Mouse (Mus musculus): ENCODE data around the gene Brsk2.
A peak's percentile ranks its signal among the peaks of the same experiment; 100 is the strongest.
"Not testable (repeated sequence)": the region's sequence is repeated elsewhere in the genome, so short reads cannot be mapped to it uniquely, and the experiment has no call there.

Gene Brsk2

DNA sequence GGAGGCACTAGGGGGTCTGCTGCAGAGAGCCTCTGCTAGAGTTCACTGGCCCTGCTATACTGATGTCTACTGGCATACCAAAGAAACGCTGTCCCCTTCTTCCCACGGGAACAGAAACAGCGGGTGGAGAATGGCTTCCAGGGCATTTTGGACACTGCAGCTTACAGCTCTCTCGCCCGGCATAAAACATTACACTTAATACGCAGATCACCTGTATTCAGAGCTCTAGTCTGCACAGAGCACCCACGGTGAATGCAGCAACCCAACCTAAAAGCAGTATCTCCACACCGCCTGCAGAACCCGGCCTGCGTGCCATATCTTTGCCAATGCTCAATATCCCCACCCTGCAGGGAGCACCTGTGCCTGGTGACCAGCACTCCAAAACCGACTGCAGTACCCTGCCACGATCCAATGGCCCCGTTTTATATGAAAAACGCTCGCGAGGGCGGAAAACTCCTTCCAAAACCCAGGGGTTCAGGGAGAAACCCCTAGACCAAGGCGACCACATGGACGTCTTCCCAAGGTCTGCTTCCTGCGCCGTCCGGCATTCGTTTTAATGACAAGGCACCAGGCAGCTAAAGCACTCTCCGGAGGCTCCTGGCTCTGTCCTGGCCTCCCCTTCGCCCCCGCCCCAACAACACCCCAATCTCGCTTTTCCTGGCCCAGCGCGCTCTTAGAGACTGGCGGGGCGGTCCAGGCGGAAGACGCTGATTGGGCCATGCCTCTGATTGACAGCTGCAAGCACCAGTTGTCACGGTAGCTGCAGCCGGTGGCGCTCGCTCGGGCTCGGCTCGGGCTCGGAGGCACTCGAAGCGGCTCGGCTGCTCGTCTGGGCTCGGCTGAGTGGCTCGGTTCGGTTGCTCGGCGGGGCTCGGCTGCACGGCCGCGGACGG is at the start of gene Brsk2:
Gene Brsk2, plus strand, starts transcription at position 846 of the 893 bp plus-strand sequence.
- peak; percentile 94 for DNase-seq

- DNase-seq = no peak
These were observed 47.7 kb upstream of the Brsk2 start for GRCm38 (mm10) chr7:141901825-141902224.

DNA sequence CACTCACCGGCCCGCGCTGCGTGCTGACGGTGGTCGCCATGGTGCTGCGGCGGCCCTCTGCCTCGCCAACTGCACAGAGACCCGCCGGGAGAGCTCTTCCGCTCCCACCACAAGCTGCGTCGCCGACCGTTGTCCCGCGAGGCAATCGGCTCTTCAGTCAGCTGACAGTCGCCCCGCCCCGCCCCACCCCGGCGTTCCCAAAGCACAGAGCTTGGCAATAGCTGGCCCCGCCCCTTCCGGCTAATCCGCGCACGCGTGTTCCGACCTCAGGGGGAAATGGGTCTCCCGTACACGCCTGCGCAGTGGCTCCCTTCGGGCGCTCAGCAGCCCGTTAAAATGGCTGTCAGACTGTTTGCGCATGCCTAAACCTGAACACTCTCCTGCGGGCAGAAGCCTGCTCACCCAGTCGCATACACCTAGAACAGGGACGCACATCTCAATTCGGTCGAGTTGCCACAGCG is 47.3 kb upstream of the Brsk2 start:
- DNase-seq = peak; percentile 100

DNA sequence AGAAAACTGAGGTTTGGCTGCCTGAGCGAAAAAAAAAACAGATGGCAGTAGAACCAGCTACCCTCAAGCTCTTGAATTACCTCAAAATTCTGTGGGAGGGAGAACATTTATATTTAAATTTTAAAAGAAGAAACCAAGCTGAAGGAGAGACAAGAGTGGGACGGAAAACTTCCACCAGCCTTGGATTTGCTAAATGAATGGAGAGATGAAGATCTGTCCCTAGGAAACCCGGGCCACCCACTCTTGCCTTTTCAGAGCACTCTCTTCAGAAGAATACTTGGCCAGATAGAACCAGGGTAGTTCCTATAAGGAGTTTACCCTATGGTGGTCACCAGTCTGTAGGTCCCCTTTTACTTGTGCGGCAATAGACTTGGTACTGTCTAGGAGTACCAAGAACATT is 46.8 kb upstream of the Brsk2 start:
- DNase-seq = peak; percentile 12

GRCm38 (mm10) chr7:141908591-141908990 is 41.0 kb upstream of the Brsk2 start:
- DNase-seq = no peak

- DNase-seq = no peak
These were observed 38.2 kb upstream of the Brsk2 start for GRCm38 (mm10) chr7:141911305-141911704.

GRCm38 (mm10) chr7:141918407-141918806 is 31.1 kb upstream of the Brsk2 start, which contains the start of gene Tollip:
Tollip (minus strand) TSS chr7:141918507.
- no peak for DNase-seq

DNA sequence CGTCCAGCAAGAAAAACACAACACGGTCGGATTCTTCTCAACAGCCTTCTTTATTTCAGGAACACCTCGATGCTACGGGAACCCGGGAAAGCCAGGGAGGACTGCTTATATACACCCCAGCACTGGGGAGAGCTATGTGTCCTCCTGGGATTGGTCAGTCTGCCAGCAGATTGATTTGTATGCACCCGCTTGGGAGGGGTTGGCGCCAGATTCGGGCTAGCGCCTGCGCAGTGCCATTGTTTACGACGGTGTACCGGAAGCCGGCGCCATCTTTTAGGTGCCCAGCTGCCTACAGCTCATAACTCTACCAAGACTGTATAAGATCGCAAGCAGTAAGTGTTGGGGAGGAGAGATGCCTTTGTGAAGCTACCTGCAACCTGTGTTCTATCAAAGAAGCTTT is 25.4 kb upstream of the Brsk2 start:
- DNase-seq = not testable (repeated sequence)

- DNase-seq = peak; percentile 77
These were observed 24.6 kb upstream of the Brsk2 start for GRCm38 (mm10) chr7:141924917-141925316.

GRCm38 (mm10) chr7:141928642-141929041 is 20.9 kb upstream of the Brsk2 start:
- DNase-seq = no peak

GRCm38 (mm10) chr7:141934128-141934898 is 15.2 kb upstream of the Brsk2 start:
- DNase-seq = no peak

GRCm38 (mm10) chr7:141934951-141935350 is 14.6 kb upstream of the Brsk2 start:
- no peak for DNase-seq

DNA sequence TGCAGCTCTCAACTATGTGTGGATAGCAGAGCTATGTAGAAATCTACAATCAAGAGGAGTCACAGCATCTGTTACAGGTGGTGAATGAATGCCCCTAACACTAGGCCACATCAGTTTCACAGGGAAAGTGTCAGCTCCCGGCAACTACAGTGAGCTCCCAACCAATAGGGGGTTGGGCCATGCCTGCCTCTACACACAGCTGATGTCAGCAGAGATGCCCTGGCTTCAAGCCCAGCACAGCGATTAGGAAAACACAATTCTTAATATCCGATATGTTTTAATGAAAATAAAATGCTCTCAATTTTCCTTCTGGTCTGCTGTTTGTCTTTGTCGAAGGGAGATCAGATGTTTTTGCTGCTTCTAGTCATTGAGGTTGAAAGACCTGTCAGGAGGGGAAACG is 6.1 kb upstream of the Brsk2 start:
- DNase-seq = no peak

DNA sequence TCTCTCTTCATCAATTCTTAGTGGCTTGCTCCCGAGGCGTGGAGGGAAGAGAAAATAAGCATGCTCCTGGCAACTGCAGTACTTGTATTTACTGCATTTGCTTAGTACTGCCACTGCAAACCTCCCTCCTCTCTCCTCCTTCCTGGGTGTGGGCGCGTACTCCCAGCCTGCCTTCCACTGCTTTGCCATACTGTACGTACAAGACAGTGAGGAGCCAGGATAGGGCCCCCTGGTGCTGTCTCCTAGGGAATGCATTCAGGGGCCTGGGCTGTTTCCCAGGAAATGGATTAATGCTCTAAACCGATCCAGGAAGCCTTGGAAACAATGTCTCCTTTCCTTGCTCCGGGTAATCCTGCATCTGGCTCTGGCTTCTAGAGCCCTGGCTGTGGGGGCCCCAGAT is 3.6 kb upstream of the Brsk2 start:
- no peak for DNase-seq

- no peak for DNase-seq
These were observed 2.0 kb upstream of the Brsk2 start for GRCm38 (mm10) chr7:141947512-141947911.

DNA sequence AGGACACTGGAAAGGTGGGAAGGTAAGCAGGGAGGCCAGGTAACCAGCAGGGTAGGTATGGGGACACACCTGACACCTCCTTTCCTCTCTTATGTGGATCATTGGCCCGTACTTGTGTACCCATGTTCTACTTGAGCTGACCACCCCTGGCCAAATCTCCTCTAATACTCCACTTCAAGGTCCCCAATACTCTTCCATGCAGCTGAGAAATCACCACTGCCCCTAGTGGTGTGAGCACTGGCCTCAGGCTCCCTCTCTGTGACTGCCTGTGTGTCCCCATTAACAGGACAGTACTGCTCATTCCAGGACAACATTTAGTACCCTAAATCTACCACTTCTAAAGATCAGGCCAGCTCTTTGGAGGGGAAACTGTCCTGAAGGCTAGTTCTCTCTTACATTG is 1.5 kb upstream of the Brsk2 start:
- DNase-seq = no peak

DNA sequence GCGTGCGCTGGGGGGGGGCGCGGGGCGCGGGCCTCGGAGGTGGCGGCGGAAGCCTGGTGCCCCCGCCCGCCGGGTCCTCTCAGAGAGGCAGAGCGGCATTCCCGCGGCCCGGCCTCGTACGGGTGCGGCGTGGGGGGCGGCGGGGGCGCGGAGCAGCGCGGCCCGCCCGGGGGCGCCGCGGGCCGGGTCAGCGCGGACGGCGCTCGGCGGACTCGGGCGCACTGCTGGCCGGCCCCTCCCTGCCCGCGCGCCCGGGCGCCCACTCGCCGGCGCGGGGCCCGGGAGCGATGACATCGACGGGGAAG is 200 bp downstream of the Brsk2 start:
- no peak for DNase-seq

DNA sequence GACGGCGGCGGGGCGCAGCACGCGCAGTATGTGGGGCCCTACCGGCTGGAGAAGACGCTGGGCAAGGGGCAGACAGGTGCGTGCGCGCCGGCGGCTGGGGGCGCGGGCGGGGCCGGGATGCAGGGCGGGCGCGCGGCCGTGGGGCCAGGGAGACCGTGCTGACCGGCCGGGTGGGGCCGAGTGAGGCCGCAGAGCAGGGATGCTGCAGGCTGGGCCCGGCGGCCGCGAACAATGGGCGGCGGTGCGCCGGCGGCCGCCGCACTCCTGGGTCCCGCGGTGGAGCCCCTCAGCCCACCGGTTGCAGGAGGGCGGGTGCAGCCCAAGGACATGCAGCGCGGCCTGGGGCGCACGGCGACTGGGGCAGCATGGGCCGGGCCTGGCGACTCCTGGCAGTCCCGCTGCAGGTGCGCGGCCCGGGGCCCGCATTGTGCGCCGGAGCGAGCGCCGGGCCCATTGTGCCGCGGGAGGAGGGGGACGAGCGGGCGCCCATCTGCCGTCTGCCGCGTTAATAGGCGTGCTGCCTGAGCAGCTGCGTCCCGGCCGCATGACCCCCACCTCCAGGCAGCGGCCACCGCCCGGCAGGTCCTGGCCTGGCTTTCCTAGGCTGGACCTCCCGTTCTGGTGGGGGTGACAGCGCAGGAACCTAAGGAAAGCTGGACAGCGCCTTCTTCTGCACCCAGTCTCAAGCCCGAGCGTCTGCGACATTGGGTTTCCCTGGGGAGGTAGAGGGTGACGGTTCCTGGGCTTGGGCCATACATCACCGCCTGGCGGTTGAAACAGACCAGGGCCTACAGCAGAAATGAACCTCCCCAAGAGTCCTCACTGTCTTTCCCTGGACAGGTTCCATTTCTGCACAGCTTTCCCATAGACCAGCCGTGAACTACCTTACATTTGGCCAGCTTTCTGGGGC is 808 bp downstream of the Brsk2 start:
- DNase-seq = peak; percentile 40

DNA sequence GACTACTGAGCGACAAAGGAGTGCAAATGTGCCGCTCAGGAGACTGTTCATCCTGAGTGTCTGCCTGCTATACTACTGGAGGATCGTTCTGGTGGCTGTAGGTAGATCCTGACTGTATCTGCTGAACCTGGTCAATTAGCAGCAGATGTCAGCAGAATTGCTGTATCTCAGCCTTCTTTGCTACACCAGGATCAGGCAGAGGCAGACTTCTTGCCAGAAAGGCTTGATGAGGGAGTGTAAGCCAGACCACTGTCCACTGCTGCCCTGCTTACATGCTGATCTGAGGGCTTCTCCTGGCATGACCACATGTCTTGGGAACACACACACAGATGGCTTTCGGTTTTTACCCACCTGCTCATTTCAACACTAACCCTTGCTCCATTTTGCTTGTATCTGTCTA is 2.3 kb downstream of the Brsk2 start:
- DNase-seq = no peak

DNA sequence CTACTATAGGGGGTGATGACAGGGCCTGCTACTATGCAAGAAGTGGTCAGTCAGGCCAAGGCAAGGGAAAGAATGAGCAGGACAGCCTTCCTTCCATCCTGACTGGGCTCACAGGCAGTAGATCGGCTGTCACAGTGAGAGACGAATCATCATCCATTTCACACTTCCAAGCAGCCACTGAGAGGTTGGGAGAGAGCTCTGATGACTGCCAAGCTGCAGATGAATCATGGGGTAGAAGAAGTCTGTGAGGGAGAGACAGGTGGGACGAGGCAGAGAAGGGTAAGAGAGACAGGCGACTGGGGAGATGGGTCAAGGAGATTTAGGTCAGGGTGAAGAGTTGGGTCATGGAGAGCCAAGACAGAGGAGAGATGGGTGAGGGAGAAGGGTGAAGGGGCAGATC is 3.4 kb downstream of the Brsk2 start:
- DNase-seq = no peak

- no peak for DNase-seq
These were observed 4.1 kb downstream of the Brsk2 start for GRCm38 (mm10) chr7:141953616-141954015.

- DNase-seq = no peak
These were observed 6.1 kb downstream of the Brsk2 start for GRCm38 (mm10) chr7:141955565-141956173.

DNA sequence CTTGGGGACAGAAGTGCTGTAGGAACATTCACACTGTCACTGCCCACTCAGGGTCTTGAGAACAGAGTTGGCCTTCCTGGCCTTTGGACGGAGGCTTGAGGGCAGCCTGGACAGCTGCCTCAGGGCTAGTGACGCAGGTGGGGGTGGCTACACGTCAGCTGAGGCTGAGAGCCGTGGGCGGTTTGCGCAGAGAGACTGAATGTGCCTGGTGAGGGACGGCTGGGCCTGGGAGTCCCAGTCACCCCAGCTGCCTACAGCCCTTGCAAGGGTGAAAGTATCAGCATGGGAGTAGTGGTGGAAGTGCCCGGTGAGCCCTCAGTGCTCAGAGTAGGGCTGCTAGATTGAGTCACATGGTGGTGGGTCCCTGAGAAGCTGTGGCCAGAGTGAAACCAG is 6.6 kb downstream of the Brsk2 start:
- no peak for DNase-seq
